ENCODE assay signal across 9 mouse cellular contexts in the genomic region with DNA sequence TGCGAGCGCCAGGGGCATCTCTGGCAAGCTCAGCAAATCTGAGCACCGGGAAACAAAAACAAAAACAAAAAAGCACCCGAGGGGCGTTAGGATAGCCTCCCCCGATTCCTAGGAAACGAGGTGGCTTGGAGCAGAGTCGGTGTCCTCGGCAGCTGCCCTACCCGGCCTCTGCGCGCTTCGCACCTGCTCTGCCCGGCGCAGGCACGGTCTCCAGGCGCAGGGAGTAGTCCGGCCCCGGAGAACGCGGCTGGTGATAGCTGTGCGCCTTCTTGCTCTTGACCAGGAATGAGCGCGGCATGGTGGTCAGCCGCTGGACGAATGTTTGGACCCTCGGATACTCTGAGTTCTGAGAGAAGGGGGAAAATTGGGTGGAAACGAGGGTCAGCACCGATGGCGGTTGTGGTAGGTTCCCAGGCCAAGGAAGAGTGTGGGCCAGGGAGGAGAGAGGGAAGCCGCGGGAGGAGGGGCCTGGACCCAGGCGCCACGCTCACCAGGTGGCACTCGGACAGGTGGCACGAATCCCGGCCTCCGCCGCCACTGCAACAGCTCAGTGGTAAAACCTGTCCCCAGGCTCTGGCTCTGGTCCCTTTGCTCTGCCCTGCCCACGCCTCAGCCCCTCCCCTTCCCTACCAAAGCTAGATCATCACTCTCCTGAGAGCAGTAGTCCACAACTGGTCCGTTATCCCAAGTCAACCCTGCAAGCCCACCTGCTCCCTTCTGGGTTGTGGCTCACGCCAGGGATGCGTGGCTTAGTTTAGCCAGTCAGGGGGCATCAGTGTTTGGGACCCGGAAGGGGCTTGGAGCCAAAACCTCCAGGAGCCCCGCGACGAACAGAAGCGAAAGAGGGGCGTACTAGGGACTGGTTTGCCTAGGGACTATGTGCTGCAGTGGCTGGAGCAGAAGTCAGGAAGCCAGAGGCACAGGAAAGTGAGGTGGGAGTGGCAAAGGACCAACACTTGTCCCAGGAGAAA. TPM values are rescaled to one million over a fixed set of nuclear protein-coding genes. Genes with fewer than 3 reads are reported as not detected.
A peak's percentile ranks its signal among the peaks of the same experiment; 100 is the strongest.
DNase-seq lines count a peak whose midpoint lies in the region; ATAC-seq and TF ChIP-seq lines count a peak whose summit lies in the region.
"Had no signal": no experiment of that assay in that cellular context is flagged by ENCODE, and none has a peak within 500 bp of the region (broad histone marks: within the 10 kb centered on the region; RNA-seq: fewer than 3 reads in every experiment).

No protein-coding gene starts in this region.

- no peaks in the 10 kb centered on the region for H3K9me3 ChIP-seq in heart, embryonic 11.5 days (replicated peaks; ENCODE audit: control insufficient read depth, low read length)
- H3K9me3 ChIP-seq in midbrain, embryonic 10.5 days (replicated peaks): no peaks in the 10 kb centered on the region

- H3K4me3 ChIP-seq in heart, adult 2 months: peak overlapping the region; percentile 13
- peak overlapping the region; percentile 45 for H3K4me3 ChIP-seq in heart, embryonic 11.5 days (ENCODE audit: low read depth, low read length)
- peak overlapping the region; percentile 48 for H3K4me3 ChIP-seq in midbrain, embryonic 10.5 days

- H3K9ac ChIP-seq in heart, adult 2 months (ENCODE audit: low read depth, low read length): no peak overlapping the region
- no peak overlapping the region for H3K9ac ChIP-seq in heart, embryonic 11.5 days (ENCODE audit: low read depth, low read length)

- no peak overlapping the region for H3K27ac ChIP-seq in heart, adult 2 months
- no peak overlapping the region for H3K27ac ChIP-seq in heart, embryonic 11.5 days (ENCODE audit: low read depth, low read length)
- no peak overlapping the region for H3K27ac ChIP-seq in midbrain, embryonic 10.5 days (replicated peaks)

- intact Hi-C loops in heart, adult 2 months (cut with DNase I): loop anchor here (10.0 kb wide), 1 partner anchor 1259 kb away; no protein-coding TSS in a partner anchor

- H3K4me2 ChIP-seq in heart, embryonic 11.5 days: peak overlapping the region; percentile 80

- no peak for TF ChIP-seq POLR2A in heart, adult 2 months (IDR thresholded peaks at IDR 0.05; ENCODE audit: insufficient read depth, low read depth, low read length)

- no peaks in the 10 kb centered on the region for H3K36me3 ChIP-seq in heart, adult 2 months (ENCODE audit: control insufficient read depth, insufficient read depth, low read length)
- H3K36me3 ChIP-seq in heart, embryonic 11.5 days (ENCODE audit: control insufficient read depth, insufficient read depth, low read length): no peaks in the 10 kb centered on the region
- H3K36me3 ChIP-seq in midbrain, embryonic 10.5 days: no peaks in the 10 kb centered on the region

- TF ChIP-seq CTCF in heart, adult 2 months (IDR thresholded peaks at IDR 0.05): no peak

- no peak for ATAC-seq in heart, embryonic 11.5 days (replicated peaks; ENCODE audit: insufficient number of reproducible peaks, low FRiP score, low TSS enrichment)

- no peaks in the 10 kb centered on the region for H3K79me2 ChIP-seq in heart, adult 2 months (replicated peaks; ENCODE audit: control insufficient read depth, insufficient read depth, low read length)

- peak in 1 of 2 experiments; percentile 30 for DNase-seq in heart, adult 2 months
- DNase-seq in heart, adult 8-10 months (ENCODE audit: low spot score): no peak
- DNase-seq in R1 (ENCODE audit: low read depth, low spot score): peak; percentile 47
- DNase-seq in kidney, postnatal 14 days: peak; percentile 5
- peak; percentile 47 for DNase-seq in midbrain, embryonic 10.5 days (ENCODE audit: low spot score)
- peak; percentile 66 for DNase-seq in thymus, postnatal 25 days
- no peak for DNase-seq in right cerebral cortex, adult 18-20 months

- H3K27me3 ChIP-seq in heart, adult 2 months (ENCODE audit: control insufficient read depth, insufficient read depth, low read length): peaks cover 57% of the 10 kb centered on the region
- H3K27me3 ChIP-seq in heart, embryonic 11.5 days (ENCODE audit: control insufficient read depth, insufficient read depth, low read length): peaks cover 99% of the 10 kb centered on the region
- peaks cover 100% of the 10 kb centered on the region for H3K27me3 ChIP-seq in midbrain, embryonic 10.5 days (ENCODE audit: low read depth, poor library complexity, severe bottlenecking)

- no peak for TF ChIP-seq EP300 in heart, adult 2 months (IDR thresholded peaks at IDR 0.05; ENCODE audit: insufficient read depth, low read depth, low read length)

- WGBS in heart, adult 2 months: 3% methylated on average over 49 of the region's 49 CpGs
- under 1% methylated on average over 49 of the region's 49 CpGs for WGBS in heart, embryonic 11.5 days (ENCODE audit: insufficient replicate concordance)
- WGBS in midbrain, embryonic 10.5 days: under 1% methylated on average over 49 of the region's 49 CpGs

- peaks cover 5% of the 10 kb centered on the region for H3K4me1 ChIP-seq in heart, adult 2 months (ENCODE audit: control insufficient read depth, insufficient read depth, low read length)
- H3K4me1 ChIP-seq in heart, embryonic 11.5 days (ENCODE audit: control insufficient read depth, insufficient read depth, low read length): peaks cover 41% of the 10 kb centered on the region
- peaks cover 54% of the 10 kb centered on the region for H3K4me1 ChIP-seq in midbrain, embryonic 10.5 days

RNA-seq across cellular contexts. Expression of a gene that starts 2.0 kb away (rescaled TPM):
- not detected for total RNA-seq in heart, adult 2 months (2021)
- 0.09 and 0.16 TPM in 2 replicates for polyA plus RNA-seq in heart, adult 2 months (2012; rRNA removed)
- total RNA-seq in heart, adult 8-10 months (2022): not detected
- not detected in 2 replicates for polyA plus RNA-seq in heart, embryonic 11.5 days (2014; fragmentation: Nextera tagmentation; extraction: Ambion mirVana)
- not detected in 2 replicates for polyA plus RNA-seq in midbrain, embryonic 10.5 days (2016; fragmentation: Nextera tagmentation; extraction: Ambion mirVana)
- total RNA-seq: heart, postnatal 36 days had no signal

Comparison
In these comparisons a context has a peak if more than half of its experiments do, and no peak if none do; other contexts are left out.
1. DNase-seq: peak in R1 (single experiment), kidney, postnatal 14 days (single experiment), midbrain, embryonic 10.5 days (single experiment) and thymus, postnatal 25 days (single experiment); none in heart, adult 8-10 months (single experiment) and right cerebral cortex, adult 18-20 months (single experiment).
2. Peak in every context shown above with its lines, with median percentiles within 50 percentile points of each other: H3K4me3 ChIP-seq.